Mouse (Mus musculus) gastrocnemius, postnatal 36 days (tissue): ENCODE results near the gene Itga2b. TPM values are rescaled to one million over a fixed set of nuclear protein-coding genes. Genes with fewer than 3 reads are reported as not detected.
"Not testable (repeated sequence)": the region's sequence is repeated elsewhere in the genome, so short reads cannot be mapped to it uniquely, and the experiment has no call there.

Source experiments
- DNase-seq, 2 experiments: peaks; one replicate each; pipeline ENCODE4 v3.0.0; 2022
- intact Hi-C: fragments of 180-260 bp; cut with DNase I; formaldehyde crosslinking; loops from one replicate; pipeline ENCODE4 v1.15.1; 2025
- total RNA-seq, 2 experiments: library from RNA; stranded (reverse); gene quantifications; 2 replicates each; pipeline ENCODE4 v1.2.3; 2021

Itga2b gene
- total RNA-seq, 2 experiments from 2014 or later: 0.56 to 1.1 TPM

- no peak for DNase-seq
- intact Hi-C loops: no loop called here
These were observed 48.4 kb downstream of the Itga2b start for GRCm38 (mm10) chr11:102421559-102421958.

GRCm38 (mm10) chr11:102418887-102419286, 51.0 kb downstream of the Itga2b start:
- intact Hi-C loops: no loop called here
- no peak for DNase-seq

GRCm38 (mm10) chr11:102417160-102417559, 52.8 kb downstream of the Itga2b start:
- intact Hi-C loops: no loop called here
- DNase-seq: no peak

GRCm38 (mm10) chr11:102415034-102415802, 54.7 kb downstream of the Itga2b start:
- intact Hi-C loops: loop anchor here (2.0 kb wide), 1 partner anchor 14 kb away; no protein-coding TSS in a partner anchor
- no peak for DNase-seq

GRCm38 (mm10) chr11:102413059-102413458, 56.9 kb downstream of the Itga2b start:
- no peak for DNase-seq
- intact Hi-C loops: loop anchor here (2.0 kb wide), 1 partner anchor 106 kb away; no protein-coding TSS in a partner anchor

GRCm38 (mm10) chr11:102411704-102412103, 58.2 kb downstream of the Itga2b start:
- intact Hi-C loops: loop anchor here (2.0 kb wide), 1 partner anchor 105 kb away; no protein-coding TSS in a partner anchor
- DNase-seq: peak; percentile 91

- intact Hi-C loops: no loop called here
- no peak for DNase-seq
These were observed 58.9 kb downstream of the Itga2b start for GRCm38 (mm10) chr11:102411061-102411460.

- intact Hi-C loops, DNase-seq: not testable (repeated sequence)
These were observed 59.6 kb downstream of the Itga2b start for GRCm38 (mm10) chr11:102410345-102410744.

GRCm38 (mm10) chr11:102409795-102410330, 60.1 kb downstream of the Itga2b start:
- intact Hi-C loops: no loop called here
- no peak for DNase-seq

GRCm38 (mm10) chr11:102408888-102409794, 60.8 kb downstream of the Itga2b start:
- DNase-seq: no peak
- intact Hi-C loops: no loop called here

GRCm38 (mm10) chr11:102408344-102408876, 61.5 kb downstream of the Itga2b start:
- intact Hi-C loops: no loop called here
- peak; percentile 92 to 96 for DNase-seq

- intact Hi-C loops: loop anchor here (1.0 kb wide), 1 partner anchor 89 kb away; the partner anchor contains the start of gene Ubtf
- DNase-seq: no peak
These were observed 62.1 kb downstream of the Itga2b start, which contains the start of gene Slc25a39 for GRCm38 (mm10) chr11:102407834-102408215. Gene Slc25a39 (minus strand): TSS chr11:102407946.

- intact Hi-C loops: loop anchor here (1.0 kb wide), 1 partner anchor 88 kb away; the partner anchor contains the start of gene Ubtf
- peak; percentile 87 to 93 for DNase-seq
These were observed 62.8 kb downstream of the Itga2b start for GRCm38 (mm10) chr11:102406900-102407833.

- intact Hi-C loops: no loop called here
- no peak for DNase-seq
These were observed 63.5 kb downstream of the Itga2b start for GRCm38 (mm10) chr11:102406401-102406800.

- intact Hi-C loops: no loop called here
- no peak for DNase-seq
These were observed 64.2 kb downstream of the Itga2b start for GRCm38 (mm10) chr11:102405544-102406285.

GRCm38 (mm10) chr11:102404161-102405010, 65.5 kb downstream of the Itga2b start:
- no peak for DNase-seq
- intact Hi-C loops: no loop called here

- DNase-seq: no peak
- intact Hi-C loops: no loop called here
These were observed 66.3 kb downstream of the Itga2b start for GRCm38 (mm10) chr11:102403657-102404056.
